Mouse (Mus musculus): ENCODE data around the gene Abca12.

GRCm38 (mm10) chr1:71272077-71272476 is 142.6 kb downstream of the Abca12 start:
- TF ChIP-seq CTCF (IDR thresholded peaks at IDR 0.05; ENCODE audit: low read depth) = no peak
- TF ChIP-seq EP300 (optimal IDR thresholded peaks at IDR 0.05) = no peak
